Mouse (Mus musculus): Measurements from ENCODE around the gene 2410137M14Rik. TPM values are rescaled to one million over a fixed set of nuclear protein-coding genes. Genes with fewer than 3 reads are reported as not detected.
A peak's percentile ranks its signal among the peaks of the same experiment; 100 is the strongest.
"Not testable (repeated sequence)": the region's sequence is repeated elsewhere in the genome, so short reads cannot be mapped to it uniquely, and the experiment has no call there.

2410137M14Rik gene
- total RNA-seq (2021), result not detected
- long read RNA-seq, experiment 1, result 0 reads
- long read RNA-seq, experiment 2, result 0 reads

DNA sequence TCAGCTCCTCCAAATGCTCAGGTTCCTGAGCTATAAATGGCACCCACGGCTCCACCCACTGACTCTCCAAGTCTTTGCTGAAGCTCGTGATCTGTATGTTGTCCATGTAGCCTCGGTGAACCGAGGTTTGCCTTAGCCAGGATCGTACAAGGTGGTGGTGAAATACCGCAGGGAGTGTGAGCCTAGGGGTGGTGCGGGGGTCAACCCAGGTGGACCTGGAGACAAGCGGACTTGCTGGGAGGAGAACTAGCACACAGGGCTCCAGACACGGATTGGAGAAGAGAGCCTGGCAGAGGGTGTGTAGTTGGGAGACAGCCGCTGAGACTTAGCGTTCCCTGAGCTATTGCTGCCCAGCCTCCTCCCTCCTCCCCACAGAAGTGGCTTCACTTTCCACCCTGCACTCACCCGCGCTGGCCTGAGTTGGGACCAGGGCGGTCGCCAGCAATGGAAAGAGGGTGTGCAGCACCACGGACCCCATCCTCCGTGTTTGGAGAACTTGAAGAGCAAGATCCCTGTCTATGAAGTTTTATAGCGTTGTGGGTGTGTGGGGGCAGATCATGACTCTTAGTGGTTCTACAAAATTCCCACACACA, at the start of gene 2410137M14Rik:
TSS of gene 2410137M14Rik (minus strand) at position 17 of the 593 bp plus-strand sequence.
- no peak for DNase-seq (ENCODE audit: low spot score in 2 of 2)

DNA sequence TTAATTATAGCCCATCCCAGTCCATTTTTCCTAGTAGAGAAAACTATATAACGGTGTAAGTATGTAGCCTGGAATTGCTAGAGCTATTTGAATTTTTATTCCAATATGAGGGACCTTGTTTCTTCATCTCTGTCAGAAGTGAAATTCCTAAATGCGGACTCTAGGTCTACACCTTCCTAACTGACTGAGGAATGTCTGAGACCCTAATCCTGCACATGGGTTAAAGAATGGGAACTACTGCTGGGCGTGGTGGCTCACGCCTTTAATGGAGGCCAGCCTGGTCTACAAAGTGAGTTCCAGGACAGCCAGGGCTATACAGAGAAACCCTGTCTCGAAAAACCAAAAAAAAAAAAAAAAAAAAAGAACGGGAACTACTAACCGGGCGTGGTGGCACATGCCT, 48.1 kb upstream of the 2410137M14Rik start:
- DNase-seq (ENCODE audit: low spot score in 2 of 2), result no peak

DNA sequence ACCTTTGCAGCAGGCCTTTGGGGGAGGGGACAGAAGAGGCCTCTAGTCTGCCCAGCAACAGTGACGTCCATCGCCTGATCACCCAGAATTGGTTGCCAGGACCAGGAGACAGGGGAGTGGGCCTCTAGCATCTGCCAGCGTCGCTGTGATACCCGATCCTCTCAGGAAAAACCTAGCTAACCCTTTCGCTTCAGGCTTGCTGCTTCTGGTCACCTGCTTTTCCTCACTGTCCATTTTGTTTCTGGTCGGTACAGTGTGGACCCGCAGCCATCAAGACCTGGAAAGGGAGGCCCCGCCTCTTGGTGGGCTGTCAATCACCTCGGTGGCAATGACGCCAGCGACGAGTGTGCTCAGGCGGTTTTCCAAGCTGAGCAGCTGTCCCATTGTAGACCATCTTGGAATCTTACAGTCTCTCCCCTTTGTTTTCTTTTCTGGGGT, 47.7 kb upstream of the 2410137M14Rik start:
- peak; percentile 71 to 89 for DNase-seq (ENCODE audit: low spot score in 2 of 2)

DNA sequence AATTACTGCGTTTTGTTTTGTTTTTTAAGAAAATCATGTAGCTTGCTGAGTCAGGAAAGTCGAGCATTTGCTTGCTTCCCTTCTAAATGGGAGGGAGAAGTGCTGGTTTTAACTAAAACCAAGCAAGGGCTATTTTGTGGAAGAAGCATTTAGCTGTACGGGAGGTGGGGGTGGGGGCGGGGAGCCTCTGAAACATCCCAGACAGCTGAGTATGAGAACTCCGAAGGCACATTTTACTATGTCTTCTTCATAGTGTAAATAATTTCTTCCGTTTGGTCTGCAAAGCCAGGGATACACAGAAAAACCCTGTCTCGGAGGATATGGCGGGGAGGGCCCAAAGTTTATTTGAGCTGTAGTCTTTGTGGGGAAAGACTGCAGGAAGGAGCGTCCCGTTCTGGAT, 47.2 kb upstream of the 2410137M14Rik start:
- no peak for DNase-seq (ENCODE audit: low spot score in 2 of 2)

DNA sequence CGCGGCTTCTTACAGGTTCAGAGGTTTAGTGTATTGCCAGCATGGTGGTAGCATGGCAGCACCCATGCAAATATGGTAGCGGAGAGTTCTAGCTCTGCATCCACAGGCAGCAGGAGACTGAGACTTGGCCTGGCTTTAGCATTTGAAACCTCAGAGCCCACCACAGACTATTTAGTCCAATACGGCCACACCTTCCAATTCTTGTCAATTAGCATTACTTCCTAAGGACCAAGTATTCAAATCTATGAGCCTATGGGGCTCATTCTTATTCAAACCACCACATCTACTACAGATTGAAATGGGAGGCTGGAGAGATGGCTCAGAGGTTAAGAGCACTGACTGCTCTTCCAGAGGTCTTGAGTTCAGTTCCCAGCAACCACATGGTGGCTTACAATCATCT, 46.4 kb upstream of the 2410137M14Rik start:
- DNase-seq (ENCODE audit: low spot score in 2 of 2), result no peak

DNA sequence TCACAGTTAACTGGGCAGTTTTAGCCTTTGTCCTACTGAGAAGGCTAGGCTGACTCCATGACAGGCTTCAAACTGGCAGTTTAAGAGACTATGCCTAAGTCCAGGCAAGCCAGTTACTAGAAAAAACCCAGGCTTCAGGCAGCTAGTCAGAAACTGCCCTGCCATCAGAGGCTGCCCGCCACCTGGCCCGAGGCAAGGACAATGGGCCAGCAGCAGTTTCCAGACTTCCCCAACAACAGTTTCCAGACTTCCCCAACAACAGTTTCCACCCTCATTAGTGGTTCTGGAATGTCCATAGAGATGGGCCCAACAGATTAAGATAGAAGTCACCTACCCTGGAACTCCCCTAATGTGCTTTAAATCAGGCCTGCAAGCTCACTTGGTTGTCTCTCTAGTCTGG, 45.4 kb upstream of the 2410137M14Rik start:
- no peak for DNase-seq (ENCODE audit: low spot score in 2 of 2)

DNA sequence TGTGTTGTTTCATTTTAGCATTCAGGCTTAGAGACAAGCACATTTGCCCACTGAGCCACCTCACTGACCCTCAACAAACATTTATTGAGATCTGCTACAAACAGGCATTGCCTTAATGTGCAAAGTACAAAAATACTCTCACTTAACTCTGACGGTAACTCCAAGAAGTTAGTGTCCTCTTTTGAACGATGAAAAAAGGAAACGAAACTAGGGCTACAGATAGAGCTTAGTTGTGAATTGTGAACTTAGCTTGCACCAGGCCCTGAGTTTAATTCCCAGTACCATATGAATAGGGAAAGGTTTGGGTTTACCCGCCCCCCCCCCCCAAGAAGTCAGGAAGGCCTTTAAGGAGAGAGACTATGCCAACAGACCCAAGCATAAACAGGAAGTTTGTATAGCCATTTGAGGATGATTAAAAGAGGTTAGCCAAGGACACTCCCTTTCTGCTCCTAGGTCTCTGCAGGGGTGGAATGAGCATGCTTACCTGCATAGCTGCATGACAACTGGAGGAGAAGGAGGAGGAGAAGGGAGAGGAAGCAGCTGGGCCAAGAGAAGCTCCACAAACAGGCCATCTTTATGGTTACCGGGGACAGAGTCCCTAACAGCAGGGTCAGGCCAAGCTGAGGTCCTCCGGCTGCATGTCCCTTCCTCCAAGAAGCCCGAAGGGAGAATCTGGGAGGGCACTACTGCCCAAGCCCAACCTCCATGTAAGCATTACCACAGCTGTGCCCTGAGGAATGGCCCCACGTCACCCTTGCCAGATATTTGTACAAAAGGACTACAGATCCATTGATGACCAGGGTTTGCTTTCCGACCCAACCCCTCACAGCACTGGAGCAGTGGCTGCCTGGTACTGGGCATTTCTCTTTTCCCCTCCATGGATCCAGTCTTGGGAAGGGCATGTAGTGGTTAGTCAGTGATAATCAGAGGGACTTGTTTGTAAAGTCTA, 41.9 kb upstream of the 2410137M14Rik start, which contains the start of gene Mog:
TSS of gene Mog (minus strand) at position 771 of the 949 bp plus-strand sequence.
- no peak for DNase-seq (ENCODE audit: low spot score in 2 of 2)

DNA sequence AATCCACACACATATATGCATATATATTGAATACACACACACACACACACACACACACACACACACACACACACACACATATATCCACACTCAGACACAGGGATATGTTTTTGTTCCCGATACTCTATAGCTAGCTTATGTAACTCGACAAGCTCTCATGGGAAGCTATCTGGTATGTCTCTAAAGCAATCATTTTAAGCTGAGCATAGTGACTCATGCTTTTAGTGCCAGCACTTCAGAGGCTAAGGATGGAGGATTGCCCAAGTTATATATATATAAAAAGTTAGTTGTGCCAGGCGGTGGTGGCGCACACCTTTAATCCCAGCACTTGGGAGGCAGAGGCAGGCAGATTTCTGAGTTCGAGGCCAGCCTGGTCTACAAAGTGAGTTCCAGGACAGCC, 38.2 kb upstream of the 2410137M14Rik start:
- DNase-seq (ENCODE audit: low spot score in 2 of 2), result not testable (repeated sequence)

DNA sequence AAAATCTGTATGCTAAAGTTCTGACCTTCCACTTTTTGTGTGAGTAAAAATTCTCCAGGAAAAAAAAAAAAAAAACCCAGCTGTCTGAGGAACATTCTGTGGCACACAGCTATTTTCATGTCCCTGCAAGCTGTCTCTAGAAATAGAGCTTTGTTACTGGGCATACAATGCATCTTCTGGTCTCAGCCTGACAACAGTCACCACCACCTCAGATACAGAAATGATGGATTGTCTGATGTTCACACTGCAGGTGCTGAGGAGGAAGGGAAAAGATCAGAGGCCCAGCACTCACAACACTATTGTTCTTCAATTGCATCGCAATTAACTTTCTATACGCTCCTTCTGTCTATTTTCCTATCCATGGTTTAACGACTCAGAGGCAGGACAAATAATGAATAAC, 37.3 kb upstream of the 2410137M14Rik start:
- DNase-seq (ENCODE audit: low spot score in 2 of 2), result no peak

DNA sequence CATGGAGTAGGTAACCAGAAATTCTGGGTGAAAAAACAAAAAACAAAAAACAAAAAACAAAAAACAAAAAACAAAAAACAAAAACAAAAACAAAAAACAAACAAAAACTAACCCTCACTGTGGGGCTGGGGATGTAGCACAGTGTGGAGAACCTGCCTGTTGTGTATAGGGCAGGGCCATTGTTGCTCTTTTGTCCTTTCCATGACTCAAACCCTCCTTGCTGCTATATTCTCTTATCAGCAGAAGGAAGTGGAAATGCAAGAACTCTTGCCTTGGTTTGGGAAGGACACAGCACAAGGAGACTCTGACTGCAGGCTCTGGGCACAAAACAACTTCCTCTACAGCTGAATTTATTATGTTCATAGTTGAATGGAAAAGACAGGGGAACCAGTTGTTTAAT, 35.3 kb upstream of the 2410137M14Rik start:
- no peak for DNase-seq (ENCODE audit: low spot score in 2 of 2)

DNA sequence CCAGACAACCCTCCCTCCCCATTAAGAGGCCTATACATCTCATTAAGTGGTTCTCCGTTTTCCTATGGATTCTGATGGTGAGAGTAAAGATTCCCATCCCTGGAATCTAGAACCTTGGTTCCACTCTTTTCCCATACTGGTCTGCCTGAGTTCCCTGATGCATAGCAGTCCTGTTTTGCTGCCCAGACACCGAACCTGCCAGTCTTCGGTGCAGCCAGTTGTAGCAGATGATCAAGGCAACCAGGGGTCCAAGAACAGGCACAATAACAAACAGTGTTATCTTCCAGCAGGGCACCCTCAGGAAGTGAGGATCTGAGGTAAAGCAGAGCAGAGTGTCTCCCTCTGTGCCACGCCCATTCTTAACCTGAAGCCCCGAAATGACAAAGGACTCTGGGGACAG, 31.1 kb upstream of the 2410137M14Rik start:
- no peak for DNase-seq (ENCODE audit: low spot score in 2 of 2)

DNA sequence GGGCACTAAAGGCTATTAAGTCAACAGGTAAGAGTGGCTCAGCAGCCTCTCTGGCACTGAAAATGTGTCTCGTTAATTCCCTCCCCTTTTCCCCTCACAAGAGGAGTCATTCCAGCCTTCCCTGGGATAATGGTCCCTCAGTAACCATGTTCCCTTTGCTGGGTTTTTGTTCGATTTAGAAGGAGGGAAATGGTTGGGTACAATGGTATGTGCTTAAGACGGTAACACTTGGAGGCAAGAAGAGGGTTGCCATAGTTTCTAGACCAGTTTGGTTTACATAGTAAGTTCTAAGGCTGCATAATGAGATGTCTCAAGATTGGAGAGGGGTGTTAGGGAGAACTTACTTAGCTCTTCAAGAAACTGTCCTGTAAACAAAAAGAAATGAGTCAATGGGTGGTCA, 30.7 kb upstream of the 2410137M14Rik start:
- DNase-seq (ENCODE audit: low spot score in 2 of 2), result no peak

DNA sequence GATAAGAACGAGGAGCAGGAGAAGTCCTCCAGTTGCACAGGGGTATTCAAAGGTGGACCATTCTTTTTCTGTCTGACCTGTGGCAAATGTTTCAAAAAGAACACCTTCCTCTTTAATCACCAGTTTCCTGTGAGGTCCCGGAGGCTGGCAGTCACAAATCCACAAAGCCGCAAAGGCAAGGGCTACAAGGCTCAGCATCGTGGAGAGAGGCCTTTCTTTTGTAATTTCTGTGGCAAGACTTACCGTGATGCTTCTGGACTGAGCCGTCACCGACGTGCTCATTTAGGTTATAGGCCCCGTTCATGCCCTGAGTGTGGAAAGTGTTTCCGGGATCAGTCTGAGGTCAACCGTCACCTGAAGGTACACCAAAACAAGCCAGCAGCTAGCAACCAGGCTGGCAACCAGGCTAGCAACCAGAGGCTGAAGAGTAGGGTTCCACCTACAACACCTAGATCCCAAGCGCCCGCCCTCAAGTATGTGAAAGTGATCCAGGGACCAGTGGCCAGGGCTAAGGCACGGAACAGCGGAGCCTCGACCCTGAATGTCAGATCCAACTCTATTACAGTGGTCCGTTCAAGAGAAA, 28.5 kb upstream of the 2410137M14Rik start:
- no peak for DNase-seq (ENCODE audit: low spot score in 2 of 2)

DNA sequence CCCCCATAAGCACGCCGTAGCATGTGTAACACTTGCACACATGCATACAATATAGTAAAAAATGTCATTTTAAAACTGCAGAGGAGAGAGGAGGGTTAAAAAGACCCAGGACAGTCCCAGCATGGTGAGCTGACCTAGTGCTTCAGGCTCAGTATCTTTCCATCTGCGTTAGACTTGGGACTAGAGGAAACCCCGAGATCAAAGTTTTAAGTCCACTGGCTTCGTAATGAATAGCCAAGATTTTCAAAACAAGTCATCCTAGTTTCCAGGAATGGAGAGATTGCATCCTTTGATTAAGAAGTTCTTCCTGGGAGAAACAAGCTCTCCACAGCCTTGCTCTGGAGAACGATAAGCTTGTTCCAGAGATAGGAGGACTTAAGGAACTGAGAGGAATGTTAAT, 27.1 kb upstream of the 2410137M14Rik start:
- DNase-seq (ENCODE audit: low spot score in 2 of 2), result no peak

DNA sequence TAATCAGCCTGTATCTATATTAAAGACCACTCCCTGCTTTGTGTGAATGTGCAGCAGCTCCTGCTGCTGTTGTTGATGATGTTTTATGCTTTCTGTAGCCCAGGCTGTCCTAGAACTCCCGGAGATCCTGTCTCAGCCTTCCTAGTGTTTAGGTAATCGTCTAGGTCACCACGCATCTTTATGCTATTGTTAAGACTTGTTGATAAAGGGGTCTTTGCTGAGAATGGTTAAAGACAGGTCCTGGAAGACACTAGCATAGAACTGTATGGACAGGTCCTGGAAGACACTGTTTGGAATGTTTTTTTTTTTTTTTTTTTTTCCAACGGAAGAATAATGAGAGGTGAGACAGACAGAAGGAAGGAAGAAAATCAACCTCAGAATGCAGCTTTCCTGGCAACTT, 22.3 kb upstream of the 2410137M14Rik start:
- DNase-seq (ENCODE audit: low spot score in 2 of 2), result no peak

DNA sequence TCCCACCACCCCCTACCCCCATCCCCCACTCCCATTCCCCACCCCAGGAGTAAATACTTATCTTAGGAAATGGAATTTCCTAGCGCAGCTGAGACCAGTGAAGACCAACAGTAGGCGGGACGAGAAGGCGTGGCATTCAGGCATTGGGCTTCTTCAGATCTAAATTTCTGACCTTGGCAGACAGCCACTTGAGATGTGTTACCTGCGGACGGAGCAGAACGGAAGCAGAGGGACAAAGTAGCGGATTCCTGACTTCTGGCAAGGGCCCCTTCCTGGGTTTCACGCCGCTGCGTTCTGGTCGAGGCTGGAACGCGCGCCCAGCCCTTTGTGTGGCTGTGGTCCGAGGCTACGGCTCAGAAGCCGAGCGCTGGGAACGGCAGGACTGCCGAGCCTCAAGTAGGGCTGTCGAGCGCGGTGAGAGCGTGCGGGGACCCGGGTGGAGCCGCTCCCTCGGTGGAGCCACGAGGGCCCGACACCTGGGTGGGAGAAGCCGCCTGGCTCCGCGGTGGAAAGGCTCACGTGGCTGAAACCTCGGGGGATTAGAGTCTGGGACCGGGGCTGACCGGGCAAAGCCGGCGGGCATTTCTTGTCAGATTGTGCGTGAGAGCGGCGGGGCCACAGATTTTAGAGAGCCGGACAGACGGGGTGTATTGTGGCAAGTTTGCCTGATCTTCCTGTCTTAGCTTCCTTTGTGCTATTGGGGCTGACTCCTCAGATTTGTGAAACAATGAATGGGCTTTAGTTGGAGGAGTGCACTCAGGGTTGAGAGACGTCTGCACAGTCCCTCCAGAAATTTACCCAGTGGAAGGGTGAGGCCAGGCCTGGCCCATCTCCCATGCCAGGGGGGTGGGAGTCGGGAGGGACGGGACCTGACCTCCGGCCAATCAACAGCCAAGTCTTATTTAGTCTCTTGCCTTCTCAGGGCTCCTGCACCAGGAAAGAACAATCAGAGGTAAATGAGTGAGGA, 21.6 kb upstream of the 2410137M14Rik start:
- peak in 1 of 2 experiments; percentile 54 for DNase-seq (ENCODE audit: low spot score in 2 of 2)

DNA sequence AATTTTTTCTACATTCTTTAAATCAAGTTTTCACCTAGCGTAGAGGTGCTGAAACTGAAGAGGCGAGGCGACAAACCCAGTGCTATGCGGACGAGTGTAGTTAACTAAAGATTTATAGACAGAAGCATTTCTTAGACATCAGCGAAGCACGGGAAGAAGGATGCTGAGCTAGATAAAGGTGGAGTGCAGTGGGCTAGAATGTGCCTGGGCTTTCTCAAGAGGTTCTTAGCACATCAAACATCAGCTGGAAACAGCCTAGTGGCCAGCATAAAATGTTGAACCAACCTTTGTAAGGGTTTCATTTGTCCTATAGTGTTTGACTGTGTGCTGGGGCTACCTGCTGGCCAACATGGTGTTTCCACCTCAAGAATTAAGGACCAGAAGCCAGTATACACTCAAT, 19.8 kb upstream of the 2410137M14Rik start, which contains the start of gene Zfp57:
TSS of gene Zfp57 (plus strand) at position 301 of the 400 bp plus-strand sequence.
- DNase-seq (ENCODE audit: low spot score in 2 of 2), result no peak

DNA sequence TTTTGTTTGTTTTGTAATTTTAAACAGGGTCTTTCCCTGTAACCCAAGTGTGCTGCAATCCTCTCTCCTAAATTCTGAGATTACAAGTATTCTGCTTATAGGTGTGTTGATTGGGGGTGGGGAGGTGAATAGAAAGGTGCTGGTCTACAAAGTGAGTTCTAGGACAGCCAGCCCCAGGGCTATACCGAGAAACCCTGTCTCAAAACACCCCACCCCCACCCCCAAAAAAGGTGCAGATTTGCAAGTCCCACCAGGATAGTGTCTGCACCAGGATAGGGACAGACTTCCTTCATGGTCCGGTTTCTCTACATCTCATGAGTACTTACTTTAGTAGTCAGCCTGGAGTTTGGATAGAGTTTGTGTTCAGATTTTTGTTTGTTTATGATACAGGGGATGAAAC, 17.4 kb upstream of the 2410137M14Rik start:
- DNase-seq (ENCODE audit: low spot score in 2 of 2), result no peak

DNA sequence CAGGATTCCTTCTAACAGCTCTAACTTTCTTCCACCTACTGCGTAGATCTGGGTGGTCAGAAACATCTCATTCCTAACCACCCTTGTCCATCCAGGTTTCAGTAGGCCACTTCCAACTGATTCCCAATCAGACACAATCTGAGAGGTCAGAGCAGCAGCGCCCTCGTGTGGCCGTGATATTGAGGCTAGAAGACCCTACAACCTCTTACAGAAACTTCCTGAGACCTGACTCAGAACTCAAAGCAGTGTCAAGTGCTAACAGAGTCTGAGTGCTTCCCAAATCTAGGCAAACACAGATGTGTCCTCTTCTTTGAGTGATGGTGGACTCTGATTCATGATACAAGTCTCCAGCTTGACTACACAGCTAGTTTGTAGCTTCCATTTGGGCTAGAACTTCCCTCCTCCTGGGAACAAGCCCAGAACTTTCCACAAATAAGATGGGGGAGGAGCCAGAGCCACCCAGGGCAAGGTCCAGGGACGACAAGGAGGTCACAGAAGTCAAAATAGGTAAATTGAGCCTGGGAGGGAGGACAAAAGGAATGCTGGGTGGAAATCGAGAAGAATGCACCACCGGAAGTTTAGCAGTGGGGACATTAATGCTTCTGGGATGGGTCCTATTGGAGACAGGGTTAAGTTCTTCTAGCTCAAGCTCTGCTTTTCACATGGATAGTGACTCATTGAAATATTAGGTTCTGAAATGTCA, 16.1 kb upstream of the 2410137M14Rik start:
- DNase-seq (ENCODE audit: low spot score in 2 of 2), result peak; percentile 65 to 81

DNA sequence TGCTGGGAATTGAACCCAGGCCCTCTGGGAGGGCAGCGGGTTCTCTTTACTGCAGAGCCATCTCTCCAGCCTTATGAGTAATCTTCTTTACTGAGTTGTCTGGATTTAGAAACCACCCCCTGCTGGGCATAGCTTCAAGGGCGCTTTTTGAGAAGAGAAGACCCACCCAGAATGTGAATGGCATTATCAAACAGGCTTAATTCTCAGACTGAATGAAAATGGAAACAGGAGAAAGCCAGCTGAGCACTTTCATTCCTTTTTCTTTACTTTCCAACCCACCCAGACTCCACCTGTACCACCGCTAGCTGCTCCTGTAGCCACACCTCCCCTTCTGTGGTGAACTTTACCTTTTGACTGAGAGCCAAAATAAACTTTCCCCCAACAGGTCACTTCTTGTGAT, 14.4 kb upstream of the 2410137M14Rik start:
- DNase-seq (ENCODE audit: low spot score in 2 of 2), result no peak

Measured in gastrocnemius, postnatal 4 days (tissue).